Mouse (Mus musculus) bone marrow macrophage, adult 2 months (primary cell): ENCODE measurements at regions not wholly inside any gene's neighbourhood (a gene's known extent, or its start where the extent isn't known, plus 50 kb on each side); places are given as distances from the start of the nearest gene placed in this dataset.

ENCODE experiments used
- CTCF ChIP-seq: IDR thresholded peaks from 2 replicates; pipeline ENCODE4 v1.5.1; 2012; ENCODE audit warnings: low read depth, mild to moderate bottlenecking, low read length, moderate library complexity
- POLR2A ChIP-seq: IDR thresholded peaks from 2 replicates; pipeline ENCODE4 v1.6.1; 2012; ENCODE audit warnings: mild to moderate bottlenecking, low read depth, low read length, borderline replicate concordance

DNA sequence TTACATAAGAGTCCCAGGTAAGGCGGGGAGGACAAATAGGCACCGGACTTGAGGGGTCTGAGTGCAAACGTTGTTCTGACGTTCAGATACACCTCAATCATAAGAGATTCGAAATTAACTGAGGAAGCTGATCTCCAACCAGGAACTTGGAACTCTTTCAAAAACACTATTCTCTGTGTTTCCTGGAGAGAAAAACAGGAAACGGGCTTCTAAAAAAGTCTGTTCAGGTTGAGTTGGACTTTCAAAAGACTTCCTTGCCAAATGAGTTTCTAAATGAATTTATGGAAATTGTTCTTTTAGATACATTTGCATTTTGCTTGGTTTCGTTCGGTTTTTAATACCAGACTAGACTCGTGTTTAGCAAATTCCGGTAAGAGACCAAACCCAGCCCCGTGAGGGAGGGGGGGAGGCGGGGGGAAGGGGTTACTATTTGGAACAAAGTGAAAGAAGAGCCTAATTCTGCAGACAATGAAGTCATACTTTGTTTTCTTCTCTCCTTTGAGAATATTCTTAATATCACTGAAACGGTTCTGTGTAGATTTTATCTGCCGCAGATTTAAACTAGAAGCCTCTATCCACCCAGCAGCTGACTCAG, 432.3 kb upstream of the Acvr2a start:
- TF ChIP-seq POLR2A (no peak), CTCF (no peak)
